Mouse (Mus musculus): ENCODE measurements around the gene Kansl2. TPM values are rescaled to one million over a fixed set of nuclear protein-coding genes. Genes with fewer than 3 reads are reported as not detected.

Gene Kansl2
- total RNA-seq, 2 experiments from 2014 or later, result 58.1 to 62.6 TPM

Small RNA genes within 50 kb of the gene (microRNA-seq; reads per million reads assigned to microRNA genes)
- 3.0 to 15.6 reads per million in 2 experiments for gene Mir1291

Other genes starting within 250 kb of the Kansl2 start
- gene Zfp641, start 238.1 kb downstream of the Kansl2 start, total RNA-seq (2021), result 1 to 10 TPM; 5.6 to 5.7 TPM
- not detected for gene Olfr285, start 216.9 kb downstream of the Kansl2 start, total RNA-seq (2021)
- gene Olfr284, start 193.3 kb downstream of the Kansl2 start, total RNA-seq (2021), result not detected
- not detected for gene Olfr283, start 153.3 kb downstream of the Kansl2 start, total RNA-seq (2021)
- gene Olfr282, start 103.0 kb downstream of the Kansl2 start, total RNA-seq (2021), result not detected
- not detected for gene Olfr281, start 81.7 kb downstream of the Kansl2 start, total RNA-seq (2021)
- gene OR5BS1P, start 64.4 kb downstream of the Kansl2 start, total RNA-seq (2021), result not detected
- gene Lalba, start 51.5 kb downstream of the Kansl2 start, total RNA-seq (2021), result not detected
- not detected for gene Olfr279, start 41.9 kb downstream of the Kansl2 start, total RNA-seq (2021)
- gene Ccnt1, start 36.7 kb upstream of the Kansl2 start, total RNA-seq (2021), result 10 to 100 TPM; 45.5 to 45.9 TPM
- gene 4930415O20Rik, start 36.7 kb upstream of the Kansl2 start, total RNA-seq (2021), result not detected
- 10 to 100 TPM; 51.7 to 53.7 TPM for gene Adcy6, start 75.8 kb upstream of the Kansl2 start, total RNA-seq (2021)
- 100 to 1,000 TPM; 277 to 286 TPM for gene Cacnb3, start 96.6 kb upstream of the Kansl2 start, total RNA-seq (2021)
- gene Ddx23, start 128.6 kb upstream of the Kansl2 start, total RNA-seq (2021), result 10 to 100 TPM; 69.4 to 75.8 TPM
- gene Rnd1, start 143.2 kb upstream of the Kansl2 start, total RNA-seq (2021), result 10 to 100 TPM; 31.8 to 36.8 TPM
- gene Ccdc65, start 173.9 kb upstream of the Kansl2 start, total RNA-seq (2021), result 10 to 100 TPM in 1 of 2 experiments, 1 to 10 TPM in 1; 9.8 to 11.4 TPM
- 1 to 10 TPM; 1.4 to 2.3 TPM for gene Fkbp11, start 193.9 kb upstream of the Kansl2 start, total RNA-seq (2021)
- gene Arf3, start 228.9 kb upstream of the Kansl2 start, total RNA-seq (2021), result 100 to 1,000 TPM; 767 to 776 TPM
- gene Wnt10b, start 243.9 kb upstream of the Kansl2 start, total RNA-seq (2021), result under 1 TPM; 0.37 to 0.62 TPM